Mouse (Mus musculus): Measurements from ENCODE around the gene Vegfd. TPM values are rescaled to one million over a fixed set of nuclear protein-coding genes. Genes with fewer than 3 reads are reported as not detected.
A peak's percentile ranks its signal among the peaks of the same experiment; 100 is the strongest.

The Vegfd gene
- polyA plus RNA-seq, 1 experiment from 2014 or later = 1.2 TPM

GRCm38 (mm10) chrX:164446835-164447681 is 73.9 kb downstream of the Vegfd start:
- ATAC-seq = no peak
- WGBS = 74% methylated on average over 9 of the region's 9 CpGs
- TF ChIP-seq CTCF (IDR thresholded peaks at IDR 0.05; ENCODE audit: low read depth) = no peak
- no peak overlapping the region for H3K4me3 ChIP-seq (ENCODE audit: low read depth, low read length)
- H3K4me1 ChIP-seq (replicated peaks; ENCODE audit: control insufficient read depth, insufficient read depth, low read length) = no peaks in the 10 kb centered on the region
- no peaks in the 10 kb centered on the region for H3K36me3 ChIP-seq (ENCODE audit: control insufficient read depth, insufficient read depth)
- H3K27ac ChIP-seq (ENCODE audit: low read depth, low read length) = no peak overlapping the region
- H3K9me3 ChIP-seq (ENCODE audit: control insufficient read depth) = no peaks in the 10 kb centered on the region
- no peak overlapping the region for H3K9ac ChIP-seq (ENCODE audit: low read depth, low read length)
- H3K4me2 ChIP-seq (replicated peaks; ENCODE audit: low read depth) = no peak overlapping the region
- H3K27me3 ChIP-seq (replicated peaks; ENCODE audit: control insufficient read depth, insufficient read depth, low read length) = no peaks in the 10 kb centered on the region

GRCm38 (mm10) chrX:164447682-164448071 is 74.5 kb downstream of the Vegfd start:
- WGBS = 92% methylated on average over 2 of the region's 2 CpGs
- H3K9me3 ChIP-seq (ENCODE audit: control insufficient read depth) = no peaks in the 10 kb centered on the region
- no peak for ATAC-seq

GRCm38 (mm10) chrX:164449201-164449600 is 76.0 kb downstream of the Vegfd start:
- Histone ChIP-seq H3K4me3 (ENCODE audit: low read depth, low read length) (no peak overlapping the region), H3K36me3 (ENCODE audit: control insufficient read depth, insufficient read depth) (no peaks in the 10 kb centered on the region), H3K4me1 (replicated peaks; ENCODE audit: control insufficient read depth, insufficient read depth, low read length) (no peaks in the 10 kb centered on the region), H3K27me3 (replicated peaks; ENCODE audit: control insufficient read depth, insufficient read depth, low read length) (no peaks in the 10 kb centered on the region), H3K9me3 (ENCODE audit: control insufficient read depth) (no peaks in the 10 kb centered on the region), H3K27ac (ENCODE audit: low read depth, low read length) (no peak overlapping the region), H3K4me2 (replicated peaks; ENCODE audit: low read depth) (no peak overlapping the region), H3K9ac (ENCODE audit: low read depth, low read length) (no peak overlapping the region)
- ATAC-seq = no peak
- WGBS = 34% methylated on average over 3 of the region's 3 CpGs
- peak; percentile 66 for TF ChIP-seq CTCF (IDR thresholded peaks at IDR 0.05; ENCODE audit: low read depth)

More at GRCm38 (mm10) chrX:164447682-164448071, 74.5 kb downstream of the Vegfd start:
- Histone ChIP-seq H3K27me3 (replicated peaks; ENCODE audit: control insufficient read depth, insufficient read depth, low read length) (no peaks in the 10 kb centered on the region), H3K4me3 (ENCODE audit: low read depth, low read length) (no peak overlapping the region), H3K27ac (ENCODE audit: low read depth, low read length) (no peak overlapping the region), H3K9ac (ENCODE audit: low read depth, low read length) (no peak overlapping the region), H3K4me1 (replicated peaks; ENCODE audit: control insufficient read depth, insufficient read depth, low read length) (no peaks in the 10 kb centered on the region), H3K36me3 (ENCODE audit: control insufficient read depth, insufficient read depth) (no peaks in the 10 kb centered on the region), H3K4me2 (replicated peaks; ENCODE audit: low read depth) (no peak overlapping the region)
- no peak for TF ChIP-seq CTCF (IDR thresholded peaks at IDR 0.05; ENCODE audit: low read depth)

Other genes starting within 250 kb of the Vegfd start
- gene Ace2, start 234.0 kb upstream of the Vegfd start, polyA plus RNA-seq (2015; fragmentation: Nextera tagmentation; extraction: Ambion mirVana) = 515 and 570 TPM in 2 replicates
- gene Bmx, start 115.2 kb upstream of the Vegfd start, polyA plus RNA-seq (2015; fragmentation: Nextera tagmentation; extraction: Ambion mirVana) = 0.67 and 0.76 TPM in 2 replicates
- gene Pir, start 104.0 kb upstream of the Vegfd start, polyA plus RNA-seq (2015; fragmentation: Nextera tagmentation; extraction: Ambion mirVana) = 5.7 and 6.1 TPM in 2 replicates
- gene Piga, start 46.4 kb downstream of the Vegfd start, polyA plus RNA-seq (2015; fragmentation: Nextera tagmentation; extraction: Ambion mirVana) = 8.2 and 8.8 TPM in 2 replicates
- gene Asb11, start 63.6 kb downstream of the Vegfd start, polyA plus RNA-seq (2015; fragmentation: Nextera tagmentation; extraction: Ambion mirVana) = 8.8 and 9.9 TPM in 2 replicates
- not detected in 2 replicates for gene Asb9, start 132.9 kb downstream of the Vegfd start, polyA plus RNA-seq (2015; fragmentation: Nextera tagmentation; extraction: Ambion mirVana)